Mouse (Mus musculus) ES-E14 (cell line): ENCODE results near the gene Efr3b. TPM values are rescaled to one million over a fixed set of nuclear protein-coding genes. Genes with fewer than 3 reads are reported as not detected.
"Not testable (repeated sequence)": the region's sequence is repeated elsewhere in the genome, so short reads cannot be mapped to it uniquely, and the experiment has no call there.

Source experiments
- DNase-seq: peaks from one replicate; pipeline ENCODE4 v3.0.0-alpha.2; 2013; ENCODE audit warnings: low read depth, low spot score
- H3K27ac ChIP-seq: 2 replicates; pipeline ENCODE4 v1.5.1; 2012; ENCODE audit warnings: low read depth, mild to moderate bottlenecking, low read length, moderate library complexity, mixed read lengths; ENCODE audit not compliant: poor library complexity, insufficient read depth, severe bottlenecking
- H3K36me3 ChIP-seq: 2 replicates; pipeline ENCODE4 v1.6.1; 2012; ENCODE audit warnings: mild to moderate bottlenecking, low read length, moderate library complexity, mixed read lengths; ENCODE audit not compliant: control insufficient read depth, poor library complexity, insufficient read depth, severe bottlenecking
- H3K4me1 ChIP-seq, 2 experiments: fragments of 150-350 bp in 1 of 2; sonication (generic) in 1 of 2; 2 replicates each; pipeline ENCODE4 v1.6.1; 2012; ENCODE audit warnings: low read length in 2 of 2, mild to moderate bottlenecking in 1 of 2, mixed read lengths in 1 of 2; ENCODE audit not compliant: control insufficient read depth in 2 of 2, insufficient read depth in 2 of 2, poor library complexity in 1 of 2
- H3K4me3 ChIP-seq, 2 experiments: fragments of 150-350 bp in 1 of 2; sonication (generic) in 1 of 2; 2 replicates each; pipeline ENCODE4 v1.5.1; 2012; ENCODE audit warnings: low read length in 2 of 2, low read depth in 1 of 2, mild to moderate bottlenecking in 1 of 2, mixed read lengths in 1 of 2; ENCODE audit not compliant: insufficient read depth in 1 of 2, poor library complexity in 1 of 2, severe bottlenecking in 1 of 2
- H3K9ac ChIP-seq: 2 replicates; pipeline ENCODE4 v1.6.1; 2012; ENCODE audit warnings: low read depth, mild to moderate bottlenecking, low read length, mixed read lengths; ENCODE audit not compliant: poor library complexity, insufficient read depth, severe bottlenecking
- H3K9me3 ChIP-seq: fragments of 150-350 bp; sonication (generic); 2 replicates; pipeline ENCODE4 v1.6.1; 2012; ENCODE audit warnings: low read depth, mild to moderate bottlenecking, low read length; ENCODE audit not compliant: control insufficient read depth, insufficient read depth
- CHD2 ChIP-seq: IDR thresholded peaks from 2 replicates; pipeline ENCODE4 v1.6.1; 2014; ENCODE audit warnings: mild to moderate bottlenecking, low read depth, low read length, inconsistent platforms
- HCFC1 ChIP-seq: IDR thresholded peaks from 2 replicates; pipeline ENCODE4 v1.6.1; 2012; ENCODE audit warnings: low read length, inconsistent platforms, borderline replicate concordance; ENCODE audit not compliant: insufficient read depth
- MAFK ChIP-seq: IDR thresholded peaks from 2 replicates; pipeline ENCODE4 v1.6.1; 2014; ENCODE audit warnings: mild to moderate bottlenecking, low read depth, low read length, inconsistent platforms; ENCODE audit not compliant: insufficient read depth
- ZC3H11A ChIP-seq: IDR thresholded peaks from 2 replicates; pipeline ENCODE4 v1.6.1; 2012; ENCODE audit warnings: low read depth, mild to moderate bottlenecking, inconsistent platforms, low read length, borderline replicate concordance
- ZNF384 ChIP-seq: IDR thresholded peaks from 2 replicates; pipeline ENCODE4 v1.6.1; 2012; ENCODE audit warnings: low read depth, low read length, inconsistent platforms
- in situ Hi-C, 2 experiments: fragments of 600-800 bp; cut with MboI; formaldehyde crosslinking; loops; one replicate each; pipeline ENCODE4 v1.15.1; 2025; ENCODE audit warnings: low sequenced_read_pairs in 2 of 2, inconsistent platforms in 1 of 2; ENCODE audit not compliant: unreplicated experiment in 2 of 2
- total RNA-seq: library from RNA; depleted of rRNA; stranded (reverse); fragments of 300-350 nt; gene quantifications from 2 replicates; pipeline ENCODE4 v1.2.3, GENCODE M21; 2012

The Efr3b gene
- total RNA-seq, 1 experiment: 5.1 TPM

- H3K4me1 ChIP-seq, H3K9me3 ChIP-seq, in situ Hi-C loops, DNase-seq, H3K36me3 ChIP-seq, H3K9ac ChIP-seq, H3K4me3 ChIP-seq: not testable (repeated sequence)
- H3K27ac ChIP-seq: peak overlapping the region; percentile 80; the same call in 1 of the 2 replicates
- peak; percentile 94 for TF ChIP-seq MAFK
These were observed 65.5 kb downstream of the Efr3b start for GRCm38 (mm10) chr12:3973169-3973568.

- in situ Hi-C loops: no loop called here
- no peak for DNase-seq
- Histone ChIP-seq H3K27ac (no peak overlapping the region), H3K9ac (no peak overlapping the region), H3K36me3 (no peaks in the 10 kb centered on the region; the same call in 1 of the 2 replicates), H3K4me3 (0 out of 4 replicates have a peak overlapping the region, but pooled peaks of 1 of the 2 experiments have one; percentile 27), H3K4me1 (no peaks in the 10 kb centered on the region), H3K9me3 (no peaks in the 10 kb centered on the region)
- TF ChIP-seq HCFC1 (no peak), ZC3H11A (no peak), CHD2 (no peak), ZNF384 (no peak), MAFK (no peak)
These were observed 70.3 kb downstream of the Efr3b start for GRCm38 (mm10) chr12:3968380-3968779.

GRCm38 (mm10) chr12:3967196-3967595, 71.5 kb downstream of the Efr3b start:
- no peaks in the 10 kb centered on the region for H3K36me3 ChIP-seq

GRCm38 (mm10) chr12:3960553-3960952, 78.2 kb downstream of the Efr3b start:
- Histone ChIP-seq H3K4me3 (peak overlapping the region; percentile 89 to 92), H3K9me3 (no peaks in the 10 kb centered on the region), H3K27ac (peak overlapping the region; percentile 65; the same call in 1 of the 2 replicates), H3K9ac (peak overlapping the region; percentile 95), H3K36me3 (no peaks in the 10 kb centered on the region), H3K4me1 (peaks cover 0 to 3% of the 10 kb centered on the region in 2 experiments; a peak in 1 of 4 replicates)
- no peak for DNase-seq
- in situ Hi-C loops: no loop called here
- TF ChIP-seq MAFK (no peak), CHD2 (no peak)

More at GRCm38 (mm10) chr12:3967196-3967595, 71.5 kb downstream of the Efr3b start:
- Histone ChIP-seq H3K9me3 (no peaks in the 10 kb centered on the region), H3K4me1 (no peaks in the 10 kb centered on the region), H3K27ac (no peak overlapping the region), H3K9ac (no peak overlapping the region), H3K4me3 (no peak overlapping the region)
- TF ChIP-seq ZNF384 (no peak), ZC3H11A (no peak), MAFK (no peak), HCFC1 (no peak), CHD2 (no peak)
- no peak for DNase-seq
- in situ Hi-C loops: no loop called here

GRCm38 (mm10) chr12:3959791-3960543, 78.7 kb downstream of the Efr3b start:
- in situ Hi-C loops: no loop called here
- Histone ChIP-seq H3K36me3 (no peaks in the 10 kb centered on the region), H3K4me3 (peak overlapping the region; percentile 89 to 92), H3K9me3 (no peaks in the 10 kb centered on the region), H3K27ac (peak overlapping the region; percentile 65), H3K4me1 (peaks cover 0 to 3% of the 10 kb centered on the region in 2 experiments; a peak in 1 of 4 replicates), H3K9ac (peak overlapping the region; percentile 95)
- DNase-seq: peak; percentile 90
- TF ChIP-seq HCFC1: peak; percentile 43; the same call in 1 of the 2 replicates
- TF ChIP-seq ZNF384: no peak
- TF ChIP-seq CHD2: no peak
- no peak for TF ChIP-seq ZC3H11A
- TF ChIP-seq MAFK: no peak
